Mouse (Mus musculus) embryonic facial prominence, embryonic 12.5 days (tissue): Measurements from ENCODE around the gene Ush2a. TPM values are rescaled to one million over a fixed set of nuclear protein-coding genes. Genes with fewer than 3 reads are reported as not detected.

Source experiments
- ATAC-seq: fragments of 200-750 bp; cut with Nextera tagmentation; 2 replicates; pipeline ENCODE4 v1.8.0; 2017; ENCODE audit not compliant: insufficient number of reproducible peaks, insufficient read depth, low FRiP score, low TSS enrichment
- H3K27ac ChIP-seq: fragments of 300-500 bp; sonication (generic); 2 replicates; pipeline ENCODE4 v1.5.1; 2016; ENCODE audit warnings: mild to moderate bottlenecking
- H3K27me3 ChIP-seq: fragments of 300-500 bp; sonication (generic); 2 replicates; pipeline ENCODE4 v1.6.1; 2016; ENCODE audit warnings: mild to moderate bottlenecking, moderate library complexity
- H3K36me3 ChIP-seq: fragments of 300-500 bp; sonication (generic); 2 replicates; pipeline ENCODE4 v1.6.1; 2016; ENCODE audit warnings: mild to moderate bottlenecking
- H3K4me1 ChIP-seq: fragments of 300-500 bp; sonication (generic); 2 replicates; pipeline ENCODE4 v1.6.1; 2016
- H3K4me2 ChIP-seq: fragments of 300-500 bp; sonication (generic); replicated peaks from 2 replicates; pipeline ENCODE4 v1.6.1; 2016; ENCODE audit warnings: mild to moderate bottlenecking, moderate library complexity
- H3K4me3 ChIP-seq: fragments of 300-500 bp; sonication (generic); 2 replicates; pipeline ENCODE4 v1.5.1; 2016; ENCODE audit warnings: mild to moderate bottlenecking
- H3K9ac ChIP-seq: fragments of 300-500 bp; sonication (generic); 2 replicates; pipeline ENCODE4 v1.6.1; 2016; ENCODE audit warnings: mild to moderate bottlenecking, moderate library complexity
- H3K9me3 ChIP-seq: fragments of 300-500 bp; sonication (generic); 2 replicates; pipeline ENCODE4 v1.6.1; 2016; ENCODE audit warnings: mild to moderate bottlenecking, moderate library complexity
- WGBS: fragments of 180-500 bp; shearing (Covaris S2); methylation state at CpG from one replicate; pipeline ENCODE4 v1.1.7; 2016; 5-methylcytosine and 5-hydroxymethylcytosine counted together
- polyA plus RNA-seq: library from polyadenylated mRNA; unstranded; fragments of >200 nt; fragmentation: Nextera tagmentation; extraction: Ambion mirVana; gene quantifications from 2 replicates; pipeline ENCODE4 v1.2.1, GENCODE M21; 2016

The Ush2a gene
- polyA plus RNA-seq, 1 experiment from 2014 or later: 0.05 TPM

DNA sequence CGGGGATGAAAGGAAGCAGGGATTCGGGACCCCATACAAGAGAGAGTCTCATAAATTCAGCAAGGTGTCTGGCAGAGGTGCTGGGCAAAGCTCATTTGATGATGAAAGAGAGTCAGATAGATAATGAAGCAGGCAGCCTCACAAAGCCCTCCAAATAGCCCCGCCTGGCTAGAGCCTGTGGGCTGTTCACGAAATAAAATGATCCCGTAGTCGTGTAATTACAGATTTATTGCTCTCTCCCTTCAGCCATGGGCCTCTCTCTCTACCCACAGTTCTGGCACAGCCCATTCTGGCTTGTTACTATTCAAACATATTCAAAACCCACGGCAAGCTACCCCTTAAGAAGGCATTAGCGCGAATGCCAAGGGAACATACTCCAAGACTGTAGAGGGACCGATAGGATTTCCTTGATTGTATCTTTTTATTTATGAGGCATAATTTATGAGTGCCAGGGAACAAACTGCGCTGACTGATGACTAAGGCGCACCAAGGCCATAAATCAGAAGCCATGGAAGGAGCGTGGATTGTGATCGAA, 675.5 kb downstream of the Ush2a start:
- no peak overlapping the region for H3K4me2 ChIP-seq
- no peak overlapping the region for H3K4me3 ChIP-seq
- 94% methylated on average over 14 of the region's 14 CpGs for WGBS
- H3K27ac ChIP-seq: no peak overlapping the region
- H3K9ac ChIP-seq: no peak overlapping the region
- H3K4me1 ChIP-seq: no peaks in the 10 kb centered on the region
- no peaks in the 10 kb centered on the region for H3K36me3 ChIP-seq
- H3K27me3 ChIP-seq: no peaks in the 10 kb centered on the region
- no peak for ATAC-seq
- no peaks in the 10 kb centered on the region for H3K9me3 ChIP-seq

DNA sequence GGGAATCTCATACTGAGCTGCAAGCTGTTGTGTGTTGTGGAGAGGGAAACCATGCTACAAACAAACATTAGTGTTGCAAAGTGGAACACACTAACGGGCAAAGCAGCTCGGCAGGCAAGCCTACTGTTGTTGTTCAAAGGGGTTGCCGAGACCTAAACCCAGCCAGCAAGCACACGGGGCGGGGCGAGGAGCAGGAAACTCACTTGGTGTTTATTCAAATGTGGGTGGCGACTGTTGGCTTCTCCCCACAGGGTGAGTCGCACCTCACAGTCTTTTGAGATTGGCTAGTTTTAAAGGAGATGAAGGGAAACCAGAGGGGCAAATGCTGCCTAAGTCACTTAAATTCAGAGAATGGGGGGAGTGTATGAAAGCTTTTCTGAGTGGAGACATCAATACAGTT, 683.5 kb downstream of the Ush2a start:
- H3K27ac ChIP-seq: no peak overlapping the region
- no peaks in the 10 kb centered on the region for H3K4me1 ChIP-seq
- no peaks in the 10 kb centered on the region for H3K9me3 ChIP-seq
- ATAC-seq: no peak
- H3K4me3 ChIP-seq: no peak overlapping the region
- no peaks in the 10 kb centered on the region for H3K36me3 ChIP-seq
- no peaks in the 10 kb centered on the region for H3K27me3 ChIP-seq
- 43% methylated on average over 8 of the region's 8 CpGs for WGBS
- no peak overlapping the region for H3K9ac ChIP-seq
- no peak overlapping the region for H3K4me2 ChIP-seq

DNA sequence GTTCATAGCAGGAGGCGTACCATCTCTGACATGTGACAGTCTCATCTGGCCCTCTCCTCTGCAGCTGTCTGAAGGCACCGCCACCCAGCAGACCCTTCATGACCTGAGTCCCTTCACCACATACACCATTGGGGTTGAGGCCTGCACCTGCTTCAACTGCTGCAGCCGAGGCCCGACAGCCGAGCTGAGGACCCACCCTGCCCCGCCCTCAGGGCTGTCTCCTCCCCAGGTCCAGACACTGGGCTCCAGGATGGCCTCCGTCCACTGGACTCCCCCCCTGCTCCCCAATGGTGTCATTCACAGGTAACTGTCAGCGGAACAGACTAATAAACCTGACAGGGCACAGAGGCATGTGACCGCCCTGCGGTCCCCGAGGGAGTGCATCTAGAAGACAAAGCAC, 685.0 kb downstream of the Ush2a start:
- no peak overlapping the region for H3K4me2 ChIP-seq
- no peaks in the 10 kb centered on the region for H3K36me3 ChIP-seq
- H3K9me3 ChIP-seq: no peaks in the 10 kb centered on the region
- H3K4me1 ChIP-seq: no peaks in the 10 kb centered on the region
- no peak overlapping the region for H3K4me3 ChIP-seq
- no peaks in the 10 kb centered on the region for H3K27me3 ChIP-seq
- H3K27ac ChIP-seq: no peak overlapping the region
- no peak overlapping the region for H3K9ac ChIP-seq
- ATAC-seq: no peak
- WGBS: 88% methylated on average over 11 of the region's 11 CpGs

DNA sequence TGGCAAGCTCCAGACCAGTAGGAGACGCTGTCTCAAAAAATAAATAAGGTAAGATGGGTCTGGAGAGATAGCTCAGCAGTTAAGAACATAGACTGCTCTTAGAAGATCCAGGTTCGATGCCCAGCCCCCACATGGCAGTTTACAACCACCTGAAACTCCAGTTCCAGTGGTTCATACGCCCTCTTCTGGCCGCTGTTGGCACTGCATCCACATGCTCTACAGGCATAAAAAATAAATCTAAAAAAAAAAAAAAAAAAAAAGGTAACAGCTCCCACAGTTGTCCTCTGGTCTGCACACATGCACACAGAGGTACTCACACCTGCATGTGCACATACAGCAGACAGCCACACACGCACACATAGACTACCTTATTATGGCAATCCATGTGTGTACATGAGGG, 686.0 kb downstream of the Ush2a start:
- no peak overlapping the region for H3K4me3 ChIP-seq
- no peaks in the 10 kb centered on the region for H3K27me3 ChIP-seq
- no peak overlapping the region for H3K27ac ChIP-seq
- no peaks in the 10 kb centered on the region for H3K9me3 ChIP-seq
- 66% methylated on average over 5 of the region's 5 CpGs for WGBS
- H3K9ac ChIP-seq: no peak overlapping the region
- ATAC-seq: no peak
- H3K4me2 ChIP-seq: no peak overlapping the region
- no peaks in the 10 kb centered on the region for H3K36me3 ChIP-seq
- no peaks in the 10 kb centered on the region for H3K4me1 ChIP-seq

DNA sequence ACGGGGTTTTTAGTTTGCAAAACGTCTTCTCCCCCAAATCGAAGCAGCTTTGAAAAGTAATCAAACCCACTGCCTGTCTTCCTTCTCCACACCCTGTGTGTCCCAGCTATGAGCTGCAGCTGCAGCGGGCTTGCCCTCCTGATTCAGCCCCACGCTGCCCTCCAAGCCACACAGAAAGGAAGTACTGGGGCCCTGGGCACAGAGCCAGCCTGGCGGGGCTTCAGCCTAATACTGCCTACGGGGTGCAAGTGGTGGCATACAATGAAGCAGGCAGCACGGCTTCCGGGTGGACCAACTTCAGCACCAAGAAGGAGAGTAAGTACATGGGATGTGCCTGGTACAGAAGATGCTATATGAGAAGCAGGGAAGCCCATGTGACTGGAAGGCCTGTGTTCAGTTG, 686.5 kb downstream of the Ush2a start:
- ATAC-seq: no peak
- 76% methylated on average over 9 of the region's 9 CpGs for WGBS
- H3K27ac ChIP-seq: no peak overlapping the region
- no peaks in the 10 kb centered on the region for H3K36me3 ChIP-seq
- no peak overlapping the region for H3K4me3 ChIP-seq
- no peaks in the 10 kb centered on the region for H3K4me1 ChIP-seq
- H3K9me3 ChIP-seq: no peaks in the 10 kb centered on the region
- no peak overlapping the region for H3K9ac ChIP-seq
- no peaks in the 10 kb centered on the region for H3K27me3 ChIP-seq
- no peak overlapping the region for H3K4me2 ChIP-seq

DNA sequence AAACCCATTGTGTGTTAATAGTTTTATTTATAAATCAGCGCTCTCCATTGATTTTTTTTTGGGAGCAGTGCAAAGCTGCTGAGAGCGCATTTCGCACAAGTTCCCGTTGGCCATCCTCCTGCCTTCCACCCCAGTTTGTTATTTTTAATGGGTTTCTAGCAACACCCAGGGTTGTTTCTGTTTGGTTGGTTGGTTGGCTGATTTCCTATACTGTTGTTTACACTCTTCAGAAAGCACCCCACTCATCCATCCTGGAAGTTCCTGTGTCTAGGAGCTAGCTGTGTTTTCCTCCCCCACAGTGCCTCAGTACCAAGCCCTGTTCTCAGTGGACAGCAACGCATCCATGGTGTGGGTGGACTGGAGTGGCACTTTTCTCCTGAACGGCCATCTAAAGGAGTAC, 689.3 kb downstream of the Ush2a start:
- Histone ChIP-seq H3K4me2 (no peak overlapping the region), H3K9me3 (no peaks in the 10 kb centered on the region), H3K36me3 (no peaks in the 10 kb centered on the region), H3K27me3 (no peaks in the 10 kb centered on the region), H3K4me3 (no peak overlapping the region), H3K27ac (no peak overlapping the region), H3K4me1 (no peaks in the 10 kb centered on the region), H3K9ac (no peak overlapping the region)
- 91% methylated on average over 6 of the region's 6 CpGs for WGBS
- ATAC-seq: no peak

DNA sequence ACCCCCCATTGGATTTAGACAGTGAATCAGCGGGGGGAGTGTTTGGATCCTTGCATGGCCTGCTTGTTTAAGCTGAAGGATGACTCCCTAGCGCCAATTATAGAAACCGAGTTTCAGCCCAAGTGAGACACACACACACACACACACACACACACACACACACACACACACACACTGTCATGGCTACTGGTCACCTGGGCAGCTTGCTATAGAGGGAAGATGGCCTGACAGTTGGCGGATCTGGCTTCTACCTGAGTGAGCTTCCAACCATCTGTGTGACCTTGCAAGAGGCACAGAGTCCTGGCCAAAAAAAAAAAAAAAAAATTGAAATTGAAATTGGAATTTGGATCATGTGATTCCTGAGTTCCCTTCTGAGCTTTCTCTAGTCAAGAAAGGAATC, 690.7 kb downstream of the Ush2a start:
- Histone ChIP-seq H3K4me1 (no peaks in the 10 kb centered on the region), H3K9me3 (no peaks in the 10 kb centered on the region), H3K27ac (no peak overlapping the region), H3K27me3 (no peaks in the 10 kb centered on the region), H3K9ac (no peak overlapping the region), H3K4me3 (no peak overlapping the region), H3K4me2 (no peak overlapping the region), H3K36me3 (no peaks in the 10 kb centered on the region)
- ATAC-seq: no peak
- WGBS: 85% methylated on average over 4 of the region's 4 CpGs

DNA sequence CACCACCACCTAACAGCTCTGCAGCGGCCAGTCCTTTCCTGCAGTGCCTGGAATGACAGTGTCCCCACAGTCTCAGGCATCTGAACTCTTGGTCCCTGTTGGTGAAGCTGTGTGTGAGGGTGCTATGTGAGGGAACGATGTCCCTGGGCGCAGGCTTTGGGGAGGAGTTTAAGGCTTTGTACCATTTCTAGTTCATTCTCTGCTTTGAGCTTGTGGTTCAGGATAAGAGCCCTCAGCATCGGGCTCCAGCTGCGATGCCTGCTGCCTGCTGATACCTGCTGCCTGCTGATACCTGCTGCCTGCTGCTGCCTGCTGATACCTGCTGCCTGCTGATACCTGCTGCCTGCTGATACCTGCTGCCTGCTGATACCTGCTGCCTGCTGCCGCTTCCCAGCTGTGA, 711.3 kb downstream of the Ush2a start:
- no peaks in the 10 kb centered on the region for H3K9me3 ChIP-seq
- peaks cover 81% of the 10 kb centered on the region for H3K36me3 ChIP-seq
- H3K9ac ChIP-seq: no peak overlapping the region
- no peak overlapping the region for H3K27ac ChIP-seq
- H3K4me1 ChIP-seq: no peaks in the 10 kb centered on the region
- H3K27me3 ChIP-seq: no peaks in the 10 kb centered on the region
- H3K4me2 ChIP-seq: no peak overlapping the region
- ATAC-seq: no peak
- 92% methylated on average over 6 of the region's 6 CpGs for WGBS
- H3K4me3 ChIP-seq: no peak overlapping the region

DNA sequence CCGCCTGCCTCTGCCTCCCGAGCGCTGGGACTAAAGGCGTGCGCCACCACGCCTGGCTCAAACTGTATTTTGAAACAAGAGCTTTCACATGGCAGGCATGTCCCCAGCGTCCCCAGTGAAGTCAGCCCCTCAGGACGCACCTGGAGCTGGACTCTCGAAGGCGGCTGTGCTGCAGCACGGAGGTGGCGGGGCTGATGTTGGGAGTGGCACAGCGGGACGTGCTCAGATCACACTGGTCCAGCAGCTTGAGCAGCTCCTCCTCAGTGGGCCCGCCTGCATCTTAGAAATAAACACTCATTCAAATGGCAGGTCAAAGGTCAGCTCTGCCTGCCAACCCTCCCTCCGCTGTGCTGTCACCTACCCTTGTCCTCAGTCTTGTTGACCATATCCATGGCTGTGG, 712.1 kb downstream of the Ush2a start:
- 91% methylated on average over 16 of the region's 16 CpGs for WGBS
- Histone ChIP-seq H3K36me3 (peaks cover 80% of the 10 kb centered on the region), H3K4me3 (no peak overlapping the region), H3K9me3 (no peaks in the 10 kb centered on the region), H3K27ac (no peak overlapping the region), H3K4me2 (no peak overlapping the region), H3K4me1 (no peaks in the 10 kb centered on the region), H3K9ac (no peak overlapping the region), H3K27me3 (no peaks in the 10 kb centered on the region)
- ATAC-seq: no peak

DNA sequence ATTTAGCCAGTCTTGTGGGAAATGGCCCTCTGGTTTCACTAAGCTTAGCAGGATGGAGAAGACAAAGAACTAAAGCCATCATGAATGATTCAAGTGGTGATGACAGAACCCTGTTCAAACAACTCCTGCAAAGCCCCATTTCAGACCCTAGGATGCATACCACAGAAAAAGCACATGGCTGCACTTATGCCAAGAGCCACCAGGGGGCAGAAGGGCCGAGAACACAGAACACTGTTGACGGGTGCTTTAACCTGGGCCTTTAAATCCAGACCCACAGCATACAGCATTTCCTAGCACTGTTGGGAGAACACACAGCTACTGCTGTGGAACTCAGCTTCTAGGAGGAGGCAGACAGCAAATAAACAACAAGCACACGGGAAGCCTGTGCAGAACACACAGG, 718.2 kb downstream of the Ush2a start:
- Histone ChIP-seq H3K9ac (no peak overlapping the region), H3K4me3 (no peak overlapping the region), H3K27ac (no peak overlapping the region), H3K4me2 (no peak overlapping the region), H3K9me3 (no peaks in the 10 kb centered on the region), H3K36me3 (peaks cover 79% of the 10 kb centered on the region), H3K27me3 (no peaks in the 10 kb centered on the region), H3K4me1 (no peaks in the 10 kb centered on the region)
- no peak for ATAC-seq
- 25% methylated on average over 3 of the region's 3 CpGs for WGBS

DNA sequence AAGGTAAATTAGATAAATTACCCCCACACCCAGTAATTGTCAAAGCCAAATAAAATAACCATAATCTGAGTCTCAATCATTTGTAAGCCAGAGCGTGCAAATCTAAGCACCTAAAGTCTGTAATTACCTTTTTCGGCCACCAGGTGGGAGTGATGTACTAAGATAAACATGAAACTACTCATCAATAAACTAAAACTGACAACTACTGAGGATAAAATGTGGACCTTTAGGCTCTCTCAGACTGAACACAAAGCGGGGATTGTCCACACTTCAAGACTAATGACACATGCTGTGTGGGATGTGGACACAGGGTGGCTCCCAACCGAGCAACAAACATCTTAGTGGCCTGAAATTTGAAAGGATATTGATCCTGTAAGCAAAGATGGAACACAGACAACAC, 731.4 kb downstream of the Ush2a start:
- Histone ChIP-seq H3K4me3 (no peak overlapping the region), H3K27ac (no peak overlapping the region), H3K4me1 (no peaks in the 10 kb centered on the region), H3K9ac (no peak overlapping the region), H3K4me2 (no peak overlapping the region), H3K27me3 (no peaks in the 10 kb centered on the region), H3K36me3 (peaks cover 57% of the 10 kb centered on the region), H3K9me3 (no peaks in the 10 kb centered on the region)
- ATAC-seq: no peak
- 42% methylated on average over 4 of the region's 4 CpGs for WGBS

DNA sequence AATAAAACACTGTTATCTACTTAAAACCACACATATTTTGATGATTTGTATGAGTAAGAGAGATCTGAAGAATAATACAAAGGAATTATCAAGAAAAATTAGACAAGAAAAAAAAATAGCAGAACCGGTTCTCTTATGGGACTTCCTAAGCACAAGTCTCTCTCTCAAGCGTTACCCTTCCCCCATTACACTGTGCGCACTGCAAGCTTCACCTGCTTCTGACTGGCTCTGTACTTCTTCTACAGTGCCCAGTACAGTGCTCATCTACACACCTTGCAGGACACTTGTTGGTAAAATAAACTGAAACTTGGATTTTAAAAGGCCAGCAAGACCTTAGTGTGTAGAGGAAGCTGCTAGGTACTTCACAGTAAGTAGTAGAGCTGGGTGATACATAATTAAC, 736.1 kb downstream of the Ush2a start:
- H3K27ac ChIP-seq: no peak overlapping the region
- 88% methylated on average over 3 of the region's 3 CpGs for WGBS

DNA sequence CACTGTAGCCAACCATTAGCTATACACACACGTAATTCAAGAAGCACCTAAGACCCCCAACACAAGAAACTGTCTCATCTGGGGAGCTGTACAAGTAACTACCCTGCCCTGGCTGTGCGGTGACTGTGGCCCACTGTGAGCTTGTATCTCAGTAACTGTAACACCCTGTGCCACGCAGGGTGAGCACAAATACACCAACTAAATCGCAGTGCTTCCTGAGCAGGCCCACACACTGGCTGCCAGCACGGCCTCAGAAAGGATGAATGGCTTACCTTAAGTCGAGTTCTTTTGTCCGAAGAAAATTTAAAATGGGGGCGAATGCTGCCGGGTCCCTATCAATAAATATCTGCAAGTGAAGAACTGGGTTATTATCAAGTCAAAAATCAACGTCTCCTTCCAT, 738.2 kb downstream of the Ush2a start:
- Histone ChIP-seq H3K27ac (no peak overlapping the region), H3K9me3 (no peaks in the 10 kb centered on the region), H3K4me1 (peaks cover 2% of the 10 kb centered on the region; the same call in 1 of the 2 replicates), H3K36me3 (peaks cover 48% of the 10 kb centered on the region), H3K4me3 (no peak overlapping the region), H3K9ac (no peak overlapping the region), H3K27me3 (no peaks in the 10 kb centered on the region), H3K4me2 (no peak overlapping the region)
- ATAC-seq: no peak
- 88% methylated on average over 10 of the region's 10 CpGs for WGBS

More for the DNA sequence above, 736.1 kb downstream of the Ush2a start:
- Histone ChIP-seq H3K36me3 (peaks cover 56% of the 10 kb centered on the region), H3K27me3 (no peaks in the 10 kb centered on the region), H3K4me1 (no peaks in the 10 kb centered on the region), H3K9ac (no peak overlapping the region), H3K4me3 (no peak overlapping the region), H3K4me2 (no peak overlapping the region), H3K9me3 (no peaks in the 10 kb centered on the region)
- no peak for ATAC-seq
